Mouse (Mus musculus) neural tube, embryonic 12.5 days (tissue): Measurements from ENCODE around the gene Cldn34b2. TPM values are rescaled to one million over a fixed set of nuclear protein-coding genes. Genes with fewer than 3 reads are reported as not detected.
"Not testable (repeated sequence)": the region's sequence is repeated elsewhere in the genome, so short reads cannot be mapped to it uniquely, and the experiment has no call there.

Experiments used
- ATAC-seq: fragments of 200-750 bp; cut with Nextera tagmentation; 2 replicates; pipeline ENCODE4 v1.8.0; 2017; ENCODE audit warnings: low read depth, mild to moderate bottlenecking, moderate TSS enrichment, moderate library complexity; ENCODE audit not compliant: low FRiP score
- H3K27ac ChIP-seq: fragments of 300-500 bp; sonication (generic); 2 replicates; pipeline ENCODE4 v1.5.1; 2016
- H3K27me3 ChIP-seq: fragments of 300-500 bp; sonication (generic); replicated peaks from 2 replicates; pipeline ENCODE4 v1.6.1; 2016; ENCODE audit warnings: mild to moderate bottlenecking
- H3K36me3 ChIP-seq: fragments of 300-500 bp; sonication (generic); 2 replicates; pipeline ENCODE4 v1.6.1; 2016; ENCODE audit warnings: mild to moderate bottlenecking
- H3K4me1 ChIP-seq: fragments of 300-500 bp; sonication (generic); 2 replicates; pipeline ENCODE4 v1.6.1; 2016
- H3K4me2 ChIP-seq: fragments of 300-500 bp; sonication (generic); replicated peaks from 2 replicates; pipeline ENCODE4 v1.6.1; 2016; ENCODE audit warnings: mild to moderate bottlenecking
- H3K4me3 ChIP-seq: fragments of 300-500 bp; sonication (generic); 2 replicates; pipeline ENCODE4 v1.5.1; 2016
- H3K9ac ChIP-seq: fragments of 300-500 bp; sonication (generic); 2 replicates; pipeline ENCODE4 v1.6.1; 2016; ENCODE audit warnings: mild to moderate bottlenecking
- H3K9me3 ChIP-seq: fragments of 300-500 bp; sonication (generic); 2 replicates; pipeline ENCODE4 v1.6.1; 2016; ENCODE audit warnings: mild to moderate bottlenecking
- WGBS: fragments of 180-500 bp; shearing (Covaris S2); methylation state at CpG from one replicate; pipeline ENCODE4 v1.1.7; 2016; 5-methylcytosine and 5-hydroxymethylcytosine counted together
- polyA plus RNA-seq: library from polyadenylated mRNA; unstranded; fragments of >200 nt; fragmentation: Nextera tagmentation; extraction: Ambion mirVana; gene quantifications from 2 replicates; pipeline ENCODE4 v1.2.1, GENCODE M21; 2016

Cldn34b2 gene
- polyA plus RNA-seq, 1 experiment from 2014 or later, result not detected

DNA sequence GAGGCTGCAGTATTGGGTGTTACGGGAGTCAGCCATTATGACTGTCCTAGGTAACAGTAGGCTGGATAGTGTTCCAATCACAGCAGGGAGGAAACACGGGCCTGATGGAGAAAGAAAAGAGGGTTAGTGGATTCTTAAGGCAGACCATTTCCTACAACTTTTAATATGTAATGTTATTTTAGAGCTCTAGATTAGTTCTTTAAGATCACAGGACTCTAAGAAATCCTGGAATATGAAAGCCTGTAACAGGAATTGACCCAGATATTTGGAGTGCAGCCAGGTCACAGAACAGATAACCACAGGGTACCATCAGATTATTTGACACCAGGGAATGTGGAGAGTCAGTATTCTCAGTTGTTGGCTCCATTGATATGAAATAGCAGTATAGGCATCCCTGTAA lies 38.5 kb downstream of the Cldn34b2 start, which contains the start of gene Magea1:
TSS of gene Magea1 (minus strand) at position 101 of the 400 bp plus-strand sequence.
- not testable (repeated sequence) for H3K4me1 ChIP-seq, H3K27ac ChIP-seq, H3K27me3 ChIP-seq, H3K9me3 ChIP-seq, ATAC-seq, H3K4me2 ChIP-seq, H3K9ac ChIP-seq, H3K36me3 ChIP-seq, H3K4me3 ChIP-seq
- no CpG with 5 or more reads among the region's 2 CpGs for WGBS

Other genes with a start within 250 kb of the Cldn34b2 start
- gene Cldn34b1, start 238.1 kb downstream of the Cldn34b2 start, polyA plus RNA-seq, result not detected in 2 replicates
- not detected in 2 replicates for gene Magea6, start 192.4 kb downstream of the Cldn34b2 start, polyA plus RNA-seq
- gene Magea3, start 178.9 kb downstream of the Cldn34b2 start, polyA plus RNA-seq, result not detected in 2 replicates
- not detected in 2 replicates for gene Magea8, start 132.6 kb downstream of the Cldn34b2 start, polyA plus RNA-seq
- not detected in 2 replicates for gene Magea5, start 65.3 kb downstream of the Cldn34b2 start, polyA plus RNA-seq
- gene Magea1, start 38.6 kb downstream of the Cldn34b2 start, polyA plus RNA-seq, result not detected in 2 replicates
- gene Magea2, start 34.7 kb downstream of the Cldn34b2 start, polyA plus RNA-seq, result not detected in 2 replicates
- 71.7 and 75.3 TPM in 2 replicates for gene Sat1, start 88.0 kb upstream of the Cldn34b2 start, polyA plus RNA-seq
- 31.3 and 31.7 TPM in 2 replicates for gene Acot9, start 134.0 kb upstream of the Cldn34b2 start, polyA plus RNA-seq
- 170 and 174 TPM in 2 replicates for gene Prdx4, start 212.3 kb upstream of the Cldn34b2 start, polyA plus RNA-seq